Mouse (Mus musculus) hindbrain, embryonic 15.5 days (tissue): ENCODE results near the gene Rerg. TPM values are rescaled to one million over a fixed set of nuclear protein-coding genes. Genes with fewer than 3 reads are reported as not detected.

Source experiments
- ATAC-seq: fragments of 200-750 bp; cut with Nextera tagmentation; 2 replicates; pipeline ENCODE4 v1.8.0; 2017; ENCODE audit warnings: low read depth, moderate number of reproducible peaks, moderate TSS enrichment; ENCODE audit not compliant: low FRiP score
- H3K27ac ChIP-seq: fragments of 300-500 bp; sonication (generic); replicated peaks from 2 replicates; pipeline ENCODE4 v1.5.1; 2015; ENCODE audit warnings: mild to moderate bottlenecking, inconsistent platforms
- H3K27me3 ChIP-seq: fragments of 300-500 bp; sonication (generic); 2 replicates; pipeline ENCODE4 v1.6.1; 2015; ENCODE audit warnings: control low read depth, inconsistent platforms
- H3K36me3 ChIP-seq: fragments of 300-500 bp; sonication (generic); 2 replicates; pipeline ENCODE4 v1.6.1; 2015; ENCODE audit warnings: control low read depth, inconsistent platforms
- H3K4me1 ChIP-seq: fragments of 300-500 bp; sonication (generic); replicated peaks from 2 replicates; pipeline ENCODE4 v1.6.1; 2015; ENCODE audit warnings: control low read depth, inconsistent platforms
- H3K4me2 ChIP-seq: fragments of 300-500 bp; sonication (generic); 2 replicates; pipeline ENCODE4 v1.6.1; 2015; ENCODE audit warnings: moderate library complexity, mild to moderate bottlenecking, inconsistent platforms
- H3K4me3 ChIP-seq: fragments of 300-500 bp; sonication (generic); 2 replicates; pipeline ENCODE4 v1.5.1; 2015; ENCODE audit warnings: mild to moderate bottlenecking, inconsistent platforms
- H3K9ac ChIP-seq: fragments of 300-500 bp; sonication (generic); 2 replicates; pipeline ENCODE4 v1.6.1; 2015; ENCODE audit warnings: inconsistent platforms
- H3K9me3 ChIP-seq: fragments of 300-500 bp; sonication (generic); 2 replicates; pipeline ENCODE4 v1.6.1; 2016; ENCODE audit warnings: control low read depth, inconsistent platforms
- WGBS: fragments of 180-500 bp; shearing (Covaris S2); methylation state at CpG from one replicate; pipeline ENCODE4 v1.1.7; 2015; 5-methylcytosine and 5-hydroxymethylcytosine counted together
- polyA plus RNA-seq: library from polyadenylated mRNA; unstranded; fragments of >200 nt; fragmentation: Nextera tagmentation; extraction: Ambion mirVana; gene quantifications from 2 replicates; pipeline ENCODE4 v1.2.1, GENCODE M21; 2015

The Rerg gene
- polyA plus RNA-seq, 1 experiment from 2014 or later: 7.5 TPM

- no peak overlapping the region for H3K4me3 ChIP-seq
- no peaks in the 10 kb centered on the region for H3K36me3 ChIP-seq
- H3K9me3 ChIP-seq: no peaks in the 10 kb centered on the region
- ATAC-seq: no peak
- H3K4me1 ChIP-seq: no peaks in the 10 kb centered on the region
- WGBS: 91% methylated on average over 2 of the region's 2 CpGs
- no peaks in the 10 kb centered on the region for H3K27me3 ChIP-seq
- no peak overlapping the region for H3K9ac ChIP-seq
- H3K27ac ChIP-seq: no peak overlapping the region
- H3K4me2 ChIP-seq: no peak overlapping the region
Observed at GRCm38 (mm10) chr6:137094475-137094874, 75.8 kb downstream of the Rerg start.

GRCm38 (mm10) chr6:137088469-137088868 lies 81.8 kb downstream of the Rerg start:
- H3K27ac ChIP-seq: peak overlapping the region; percentile 5; the same call in 1 of the 2 replicates
- H3K4me2 ChIP-seq: no peak overlapping the region
- H3K9me3 ChIP-seq: no peaks in the 10 kb centered on the region
- ATAC-seq: no peak
- H3K4me1 ChIP-seq: no peaks in the 10 kb centered on the region
- H3K4me3 ChIP-seq: no peak overlapping the region
- H3K27me3 ChIP-seq: no peaks in the 10 kb centered on the region
- H3K36me3 ChIP-seq: no peaks in the 10 kb centered on the region
- WGBS: 68% methylated on average over 6 of the region's 6 CpGs
- H3K9ac ChIP-seq: no peak overlapping the region

- no peak overlapping the region for H3K4me3 ChIP-seq
- H3K9ac ChIP-seq: no peak overlapping the region
- H3K9me3 ChIP-seq: no peaks in the 10 kb centered on the region
- ATAC-seq: no peak
- no peaks in the 10 kb centered on the region for H3K4me1 ChIP-seq
- no peaks in the 10 kb centered on the region for H3K36me3 ChIP-seq
- H3K27me3 ChIP-seq: no peaks in the 10 kb centered on the region
- 71% methylated on average over 5 of the region's 5 CpGs for WGBS
- no peak overlapping the region for H3K4me2 ChIP-seq
- peak overlapping the region; percentile 5; the same call in 1 of the 2 replicates for H3K27ac ChIP-seq
Observed at GRCm38 (mm10) chr6:137087956-137088355, 82.3 kb downstream of the Rerg start.

- H3K9ac ChIP-seq: no peak overlapping the region
- no peak overlapping the region for H3K4me3 ChIP-seq
- 80% methylated on average over 3 of the region's 3 CpGs for WGBS
- H3K4me2 ChIP-seq: no peak overlapping the region
- H3K27ac ChIP-seq: no peak overlapping the region
- H3K36me3 ChIP-seq: no peaks in the 10 kb centered on the region
- no peaks in the 10 kb centered on the region for H3K9me3 ChIP-seq
- no peaks in the 10 kb centered on the region for H3K27me3 ChIP-seq
- ATAC-seq: no peak
- H3K4me1 ChIP-seq: no peaks in the 10 kb centered on the region
Observed at GRCm38 (mm10) chr6:137087470-137087869, 82.8 kb downstream of the Rerg start.

GRCm38 (mm10) chr6:137079701-137080100 lies 90.6 kb downstream of the Rerg start:
- Histone ChIP-seq H3K4me2 (no peak overlapping the region), H3K4me3 (no peak overlapping the region), H3K9me3 (no peaks in the 10 kb centered on the region), H3K4me1 (no peaks in the 10 kb centered on the region), H3K27me3 (no peaks in the 10 kb centered on the region), H3K27ac (no peak overlapping the region), H3K36me3 (no peaks in the 10 kb centered on the region), H3K9ac (no peak overlapping the region)
- ATAC-seq: no peak
- WGBS: 89% methylated on average over 6 of the region's 6 CpGs

GRCm38 (mm10) chr6:137076731-137077130 lies 93.6 kb downstream of the Rerg start:
- WGBS: 91% methylated on average over 13 of the region's 13 CpGs
- H3K27ac ChIP-seq: no peak overlapping the region
- H3K4me1 ChIP-seq: no peaks in the 10 kb centered on the region
- H3K36me3 ChIP-seq: no peaks in the 10 kb centered on the region
- H3K4me3 ChIP-seq: no peak overlapping the region
- H3K4me2 ChIP-seq: no peak overlapping the region
- H3K9me3 ChIP-seq: no peaks in the 10 kb centered on the region
- H3K27me3 ChIP-seq: no peaks in the 10 kb centered on the region
- H3K9ac ChIP-seq: no peak overlapping the region
- no peak for ATAC-seq

- H3K27ac ChIP-seq: no peak overlapping the region
- no peak overlapping the region for H3K4me3 ChIP-seq
- WGBS: 81% methylated on average over 6 of the region's 6 CpGs
- H3K9me3 ChIP-seq: no peaks in the 10 kb centered on the region
- ATAC-seq: no peak
- no peaks in the 10 kb centered on the region for H3K36me3 ChIP-seq
- H3K4me1 ChIP-seq: no peaks in the 10 kb centered on the region
- no peak overlapping the region for H3K4me2 ChIP-seq
- no peaks in the 10 kb centered on the region for H3K27me3 ChIP-seq
- H3K9ac ChIP-seq: no peak overlapping the region
Observed at GRCm38 (mm10) chr6:137076225-137076624, 94.1 kb downstream of the Rerg start.

GRCm38 (mm10) chr6:137072256-137072655 lies 98.0 kb downstream of the Rerg start:
- no peak for ATAC-seq
- Histone ChIP-seq H3K4me2 (no peak overlapping the region), H3K4me1 (no peaks in the 10 kb centered on the region), H3K27ac (no peak overlapping the region), H3K27me3 (no peaks in the 10 kb centered on the region), H3K36me3 (no peaks in the 10 kb centered on the region), H3K4me3 (no peak overlapping the region), H3K9ac (no peak overlapping the region), H3K9me3 (no peaks in the 10 kb centered on the region)
- WGBS: 63% methylated on average over 8 of the region's 8 CpGs

GRCm38 (mm10) chr6:137071466-137071865 lies 98.8 kb downstream of the Rerg start:
- no peak for ATAC-seq
- Histone ChIP-seq H3K4me3 (no peak overlapping the region), H3K9ac (no peak overlapping the region), H3K4me1 (no peaks in the 10 kb centered on the region), H3K9me3 (no peaks in the 10 kb centered on the region), H3K27ac (no peak overlapping the region), H3K4me2 (no peak overlapping the region), H3K27me3 (no peaks in the 10 kb centered on the region), H3K36me3 (no peaks in the 10 kb centered on the region)
- 93% methylated on average over 9 of the region's 9 CpGs for WGBS

GRCm38 (mm10) chr6:137065506-137065905 lies 104.8 kb downstream of the Rerg start:
- Histone ChIP-seq H3K27me3 (no peaks in the 10 kb centered on the region), H3K4me2 (no peak overlapping the region), H3K36me3 (no peaks in the 10 kb centered on the region), H3K9ac (no peak overlapping the region), H3K4me1 (peaks cover 9% of the 10 kb centered on the region), H3K4me3 (no peak overlapping the region), H3K27ac (no peak overlapping the region), H3K9me3 (no peaks in the 10 kb centered on the region)
- 82% methylated on average over 7 of the region's 7 CpGs for WGBS
- no peak for ATAC-seq

- Histone ChIP-seq H3K4me1 (peaks cover 11% of the 10 kb centered on the region), H3K9me3 (no peaks in the 10 kb centered on the region), H3K36me3 (no peaks in the 10 kb centered on the region), H3K27me3 (no peaks in the 10 kb centered on the region), H3K27ac (0 out of 2 replicates have a peak overlapping the region, but pooled peaks have one; percentile 6), H3K9ac (no peak overlapping the region), H3K4me2 (no peak overlapping the region), H3K4me3 (no peak overlapping the region)
- no peak for ATAC-seq
- WGBS: 79% methylated on average over 14 of the region's 14 CpGs
Observed at GRCm38 (mm10) chr6:137064786-137065185, 105.5 kb downstream of the Rerg start.

GRCm38 (mm10) chr6:137063239-137063940 lies 106.9 kb downstream of the Rerg start:
- Histone ChIP-seq H3K9ac (no peak overlapping the region), H3K9me3 (no peaks in the 10 kb centered on the region), H3K27me3 (no peaks in the 10 kb centered on the region), H3K4me1 (peaks cover 11% of the 10 kb centered on the region), H3K36me3 (no peaks in the 10 kb centered on the region), H3K27ac (0 out of 2 replicates have a peak overlapping the region, but pooled peaks have one; percentile 45), H3K4me2 (no peak overlapping the region), H3K4me3 (no peak overlapping the region)
- 54% methylated on average over 10 of the region's 10 CpGs for WGBS
- ATAC-seq: peak; percentile 63; the same call in 1 of the 2 replicates
